Mouse (Mus musculus) intestine, postnatal 0 days (tissue): ENCODE data around the gene Sema6d. TPM values are rescaled to one million over a fixed set of nuclear protein-coding genes. Genes with fewer than 3 reads are reported as not detected.

ENCODE experiments used
- ATAC-seq: fragments of 200-750 bp; cut with Nextera tagmentation; 2 replicates; pipeline ENCODE4 v1.8.0; 2017; ENCODE audit warnings: mild to moderate bottlenecking, moderate TSS enrichment, moderate library complexity
- H3K27ac ChIP-seq: fragments of 300-500 bp; sonication (generic); 2 replicates; pipeline ENCODE4 v1.5.1; 2014; ENCODE audit warnings: mild to moderate bottlenecking, low read depth, low read length, moderate library complexity
- H3K27me3 ChIP-seq: fragments of 300-500 bp; sonication (generic); replicated peaks from 2 replicates; pipeline ENCODE4 v1.6.1; 2014; ENCODE audit warnings: low read length, mixed read lengths; ENCODE audit not compliant: control insufficient read depth, insufficient read depth
- H3K36me3 ChIP-seq: fragments of 300-500 bp; sonication (generic); 2 replicates; pipeline ENCODE4 v1.6.1; 2014; ENCODE audit warnings: mild to moderate bottlenecking, moderate library complexity; ENCODE audit not compliant: control insufficient read depth, insufficient read depth
- H3K4me1 ChIP-seq: fragments of 300-500 bp; sonication (generic); replicated peaks from 2 replicates; pipeline ENCODE4 v1.6.1; 2014; ENCODE audit warnings: antibody characterized with exemption, low read length, mixed read lengths; ENCODE audit not compliant: control insufficient read depth, insufficient read depth
- H3K4me2 ChIP-seq: fragments of 300-500 bp; sonication (generic); replicated peaks from 2 replicates; pipeline ENCODE4 v1.6.1; 2014; ENCODE audit warnings: low read depth, mild to moderate bottlenecking, moderate library complexity
- H3K4me3 ChIP-seq: fragments of 300-500 bp; sonication (generic); 2 replicates; pipeline ENCODE4 v1.5.1; 2014; ENCODE audit warnings: low read depth, low read length
- H3K9ac ChIP-seq: fragments of 300-500 bp; sonication (generic); 2 replicates; pipeline ENCODE4 v1.6.1; 2014; ENCODE audit warnings: mild to moderate bottlenecking, low read depth, low read length
- H3K9me3 ChIP-seq: fragments of 300-500 bp; sonication (generic); 2 replicates; pipeline ENCODE4 v1.6.1; 2016; ENCODE audit warnings: mixed run types; ENCODE audit not compliant: control insufficient read depth
- CTCF ChIP-seq: sonication (generic); IDR thresholded peaks from 2 replicates; pipeline ENCODE4 v1.5.1; 2016; ENCODE audit warnings: low read depth, mild to moderate bottlenecking, control low read depth, antibody characterized with exemption, moderate library complexity
- WGBS: fragments of 180-500 bp; shearing (Covaris S2); extraction: QIAGEN DNeasy Blood & Tissue Kit; methylation state at CpG from one replicate; pipeline ENCODE4 v1.1.7; 2014; 5-methylcytosine and 5-hydroxymethylcytosine counted together
- polyA plus RNA-seq: library from polyadenylated mRNA; unstranded; fragments of >200 nt; fragmentation: Nextera tagmentation; extraction: Ambion mirVana; gene quantifications from 2 replicates; pipeline ENCODE4 v1.2.1, GENCODE M21; 2015

The Sema6d gene
- polyA plus RNA-seq, 1 experiment from 2014 or later: 10.4 TPM

DNA sequence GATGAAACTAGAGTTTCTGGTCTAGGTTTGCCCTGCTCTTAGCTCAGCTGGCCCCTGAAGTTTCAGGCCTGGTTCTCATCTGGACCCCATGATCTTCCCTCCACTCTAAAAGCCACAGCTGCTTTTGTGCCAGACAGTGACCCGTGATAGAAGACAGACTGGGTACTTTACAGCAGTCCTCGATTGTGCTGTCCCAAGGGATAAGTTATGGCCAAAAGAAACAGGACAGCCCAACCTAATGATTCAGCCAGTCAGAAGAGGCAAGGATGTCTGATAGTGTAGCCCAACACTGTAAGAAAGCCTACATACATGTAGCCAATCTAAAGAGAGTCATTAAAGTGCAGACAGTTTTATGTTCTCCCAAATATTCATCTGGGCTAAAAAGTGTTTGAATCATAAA lies 371.2 kb downstream of the Sema6d start:
- WGBS: 47% methylated on average over 2 of the region's 2 CpGs
- no peaks in the 10 kb centered on the region for H3K27me3 ChIP-seq
- H3K9ac ChIP-seq: no peak overlapping the region
- H3K4me3 ChIP-seq: no peak overlapping the region
- no peak for ATAC-seq
- TF ChIP-seq CTCF: no peak
- H3K9me3 ChIP-seq: no peaks in the 10 kb centered on the region
- H3K4me1 ChIP-seq: no peaks in the 10 kb centered on the region; the same call in 1 of the 2 replicates
- H3K4me2 ChIP-seq: no peak overlapping the region
- H3K36me3 ChIP-seq: no peaks in the 10 kb centered on the region
- H3K27ac ChIP-seq: no peak overlapping the region

DNA sequence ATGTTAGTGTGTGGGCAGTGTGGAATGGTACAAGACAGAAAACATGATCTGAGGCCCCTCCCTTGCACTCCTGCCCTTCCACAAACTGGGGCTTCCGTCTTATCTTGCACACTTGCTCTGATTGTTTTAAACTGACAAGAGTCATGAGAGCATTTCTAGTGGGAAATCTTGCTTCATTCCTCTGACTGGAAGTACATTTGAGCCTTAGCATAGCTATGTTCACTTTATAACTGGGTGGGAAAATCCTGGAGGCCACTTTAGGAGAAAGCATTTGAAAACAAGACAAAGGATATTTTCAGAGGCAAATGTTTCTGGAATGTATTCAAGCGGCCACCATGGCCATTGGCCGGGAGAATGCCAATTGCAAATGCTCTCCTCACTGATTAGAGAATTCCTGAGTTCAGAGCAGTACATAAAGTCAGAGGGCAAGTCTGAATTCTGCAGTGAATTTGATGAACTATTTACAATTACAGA lies 371.6 kb downstream of the Sema6d start:
- Histone ChIP-seq H3K27ac (no peak overlapping the region), H3K4me2 (no peak overlapping the region), H3K4me3 (no peak overlapping the region), H3K9ac (no peak overlapping the region), H3K36me3 (no peaks in the 10 kb centered on the region), H3K9me3 (no peaks in the 10 kb centered on the region), H3K4me1 (no peaks in the 10 kb centered on the region; the same call in 1 of the 2 replicates), H3K27me3 (no peaks in the 10 kb centered on the region)
- 47% methylated on average over 3 of the region's 3 CpGs for WGBS
- ATAC-seq: no peak
- no peak for TF ChIP-seq CTCF

DNA sequence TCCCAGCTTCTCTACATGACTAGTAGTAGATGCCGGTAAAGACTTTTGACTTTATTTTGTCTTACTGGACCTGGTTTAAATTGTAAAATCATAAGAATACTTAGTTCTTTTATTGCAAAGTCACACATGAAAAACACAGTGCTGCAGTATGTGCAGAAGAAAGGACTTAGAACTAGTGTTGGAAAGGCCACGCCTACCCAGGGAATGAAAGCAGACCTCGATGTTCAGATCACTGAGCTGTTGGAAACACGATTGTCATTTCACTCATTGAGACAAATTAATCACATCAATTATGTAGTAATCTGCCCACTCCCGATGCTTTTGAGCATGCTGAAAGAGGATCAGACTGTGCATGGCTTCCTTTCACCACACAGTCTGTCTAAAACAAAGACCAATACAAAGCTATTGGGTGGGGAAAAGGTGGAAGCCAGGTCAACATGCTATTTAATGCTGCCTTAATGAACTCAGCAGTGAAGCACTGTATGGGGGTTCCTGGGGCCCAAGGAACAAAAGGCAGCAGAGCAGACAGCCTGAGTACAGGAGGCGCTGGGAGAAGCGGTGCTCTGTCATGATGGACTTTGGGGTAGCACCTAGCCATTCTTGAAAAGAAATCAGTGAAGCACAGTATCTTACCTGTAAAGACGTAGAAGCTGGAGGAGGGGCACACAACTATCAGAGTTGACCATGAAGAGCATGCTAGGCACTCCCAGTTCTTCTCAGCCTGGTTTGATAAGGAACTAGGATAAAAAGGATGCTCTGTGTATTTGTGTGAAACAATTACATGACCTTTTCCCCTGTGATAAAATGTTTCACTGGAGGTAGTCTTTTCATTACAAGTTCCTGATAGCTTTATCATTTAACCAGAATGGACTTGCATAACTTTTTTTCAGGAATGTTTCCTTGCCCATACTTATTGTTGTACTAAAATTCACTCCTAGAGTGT lies 375.5 kb downstream of the Sema6d start:
- ATAC-seq: peak; percentile 59
- Histone ChIP-seq H3K9me3 (no peaks in the 10 kb centered on the region), H3K9ac (no peak overlapping the region), H3K4me2 (no peak overlapping the region), H3K27me3 (no peaks in the 10 kb centered on the region), H3K36me3 (no peaks in the 10 kb centered on the region), H3K27ac (no peak overlapping the region), H3K4me3 (no peak overlapping the region), H3K4me1 (no peaks in the 10 kb centered on the region; the same call in 1 of the 2 replicates)
- TF ChIP-seq CTCF: no peak
- 60% methylated on average over 8 of the region's 8 CpGs for WGBS

DNA sequence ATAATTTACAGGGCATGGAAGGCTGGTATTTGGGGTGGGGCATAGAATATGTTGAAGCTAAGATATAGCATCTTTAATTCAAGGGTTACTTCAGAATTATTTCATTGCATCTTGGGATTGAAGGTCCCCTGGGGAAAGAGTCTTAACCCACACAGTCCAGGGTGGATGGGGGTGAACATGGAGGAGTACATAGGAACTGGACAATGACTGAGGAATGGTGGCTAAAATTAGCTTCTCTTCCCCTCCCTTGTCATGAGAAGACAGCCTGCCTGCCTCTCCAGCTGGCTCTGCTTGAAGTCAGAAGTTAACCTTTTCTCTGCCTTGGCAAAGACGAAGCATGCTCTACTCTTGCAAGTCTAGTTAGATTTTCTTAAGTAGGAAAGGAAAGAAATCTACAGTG lies 377.7 kb downstream of the Sema6d start:
- H3K27me3 ChIP-seq: no peaks in the 10 kb centered on the region
- H3K4me1 ChIP-seq: no peaks in the 10 kb centered on the region; the same call in 1 of the 2 replicates
- H3K27ac ChIP-seq: no peak overlapping the region
- no peak for ATAC-seq
- TF ChIP-seq CTCF: no peak
- no peaks in the 10 kb centered on the region for H3K36me3 ChIP-seq
- no peak overlapping the region for H3K4me2 ChIP-seq
- no peak overlapping the region for H3K4me3 ChIP-seq
- no peak overlapping the region for H3K9ac ChIP-seq
- WGBS: 62% methylated on average over 1 of the region's 1 CpGs
- no peaks in the 10 kb centered on the region for H3K9me3 ChIP-seq

DNA sequence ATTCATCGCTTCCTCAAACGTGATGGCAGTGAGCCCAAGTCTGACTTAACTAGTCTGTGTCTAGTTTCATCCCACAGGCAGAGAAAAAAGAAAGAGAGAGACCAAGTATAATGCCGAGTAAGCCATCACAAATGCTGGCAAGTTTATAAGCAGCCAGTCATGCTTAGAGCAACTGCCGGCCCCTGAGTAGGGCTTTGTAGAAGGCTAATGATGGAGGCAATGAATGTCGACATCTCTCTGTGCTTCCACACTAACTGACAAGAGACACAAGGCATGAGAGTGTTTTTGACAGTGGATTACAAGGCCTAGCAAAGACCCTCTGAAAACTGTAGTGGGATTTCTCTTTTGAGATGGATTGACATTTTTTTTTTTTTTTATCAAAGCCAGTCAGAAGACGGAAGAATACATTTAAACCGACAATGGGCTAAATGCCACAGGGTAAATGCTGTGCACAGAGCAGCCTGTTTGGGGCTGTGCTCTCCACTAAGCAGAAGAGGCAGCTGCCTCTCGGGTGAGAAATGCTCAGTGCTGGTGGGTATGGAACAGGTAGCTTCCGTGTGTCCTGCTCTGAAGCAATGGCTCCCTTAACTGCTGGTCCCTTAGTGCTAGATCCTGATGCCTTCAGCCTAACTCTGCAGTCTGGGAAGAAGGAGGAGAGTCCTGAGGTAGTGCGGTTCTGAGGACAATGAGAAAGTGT lies 380.7 kb downstream of the Sema6d start:
- no peak for ATAC-seq
- Histone ChIP-seq H3K27ac (no peak overlapping the region), H3K4me2 (no peak overlapping the region), H3K27me3 (no peaks in the 10 kb centered on the region), H3K36me3 (no peaks in the 10 kb centered on the region), H3K9ac (no peak overlapping the region), H3K4me3 (no peak overlapping the region), H3K4me1 (no peaks in the 10 kb centered on the region; the same call in 1 of the 2 replicates), H3K9me3 (no peaks in the 10 kb centered on the region)
- WGBS: 66% methylated on average over 10 of the region's 10 CpGs
- TF ChIP-seq CTCF: no peak

DNA sequence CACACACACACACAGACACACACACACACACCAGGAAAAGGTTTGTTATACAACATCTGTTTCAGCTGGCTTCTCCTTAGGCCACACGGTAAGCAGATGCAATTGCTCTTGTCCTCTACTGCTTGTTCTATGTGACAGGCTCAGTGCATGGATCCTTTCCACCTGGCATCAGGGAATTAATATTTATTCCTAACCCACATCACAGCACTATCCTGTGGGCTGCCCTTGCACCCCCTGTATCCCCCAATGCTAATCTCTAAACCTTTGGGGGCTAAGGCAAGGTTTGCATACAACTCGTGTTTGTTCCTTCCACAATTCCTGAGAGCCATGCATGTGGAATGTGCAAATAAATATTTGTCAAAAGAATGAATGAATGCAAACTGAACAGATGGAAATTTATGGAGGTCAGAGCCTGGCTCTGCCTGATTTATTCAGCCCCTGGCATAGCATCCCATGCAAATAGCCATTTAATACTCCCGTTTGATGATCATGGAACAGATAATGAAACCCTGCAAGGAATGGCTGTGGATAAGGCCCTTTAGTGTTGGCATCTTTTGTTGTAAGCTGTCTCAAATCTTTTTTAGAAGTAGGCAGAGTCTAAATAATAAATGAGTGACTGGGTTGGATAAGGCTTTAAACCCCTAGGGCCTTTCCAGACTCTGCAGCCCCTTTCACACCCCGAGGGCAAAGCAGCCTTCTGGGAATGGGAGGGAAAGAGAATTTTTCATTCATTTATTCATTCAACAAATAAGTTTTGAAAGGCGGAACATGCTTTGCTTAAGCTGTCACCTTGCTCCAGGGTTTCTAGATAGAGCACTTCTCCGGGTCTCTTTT lies 383.1 kb downstream of the Sema6d start:
- no peak for TF ChIP-seq CTCF
- no peaks in the 10 kb centered on the region for H3K36me3 ChIP-seq
- H3K4me3 ChIP-seq: no peak overlapping the region
- 69% methylated on average over 6 of the region's 6 CpGs for WGBS
- H3K4me2 ChIP-seq: no peak overlapping the region
- H3K9ac ChIP-seq: no peak overlapping the region
- H3K27me3 ChIP-seq: no peaks in the 10 kb centered on the region
- no peaks in the 10 kb centered on the region for H3K4me1 ChIP-seq
- H3K27ac ChIP-seq: no peak overlapping the region
- ATAC-seq: no peak
- H3K9me3 ChIP-seq: no peaks in the 10 kb centered on the region
